Mouse (Mus musculus): Measurements from ENCODE around the gene Cxcl3.
"Not testable (repeated sequence)": the region's sequence is repeated elsewhere in the genome, so short reads cannot be mapped to it uniquely, and the experiment has no call there.

The Cxcl3 gene

GRCm38 (mm10) chr5:90790074-90790502 is 4.2 kb downstream of the Cxcl3 start:
- no peak for DNase-seq

- no peak for DNase-seq
Observed at GRCm38 (mm10) chr5:90794195-90794625, 8.3 kb downstream of the Cxcl3 start, which contains the start of gene Cxcl15. TSS of gene Cxcl15 (plus strand) at chr5:90794534.

GRCm38 (mm10) chr5:90795392-90795791 is 9.5 kb downstream of the Cxcl3 start:
- not testable (repeated sequence) for DNase-seq

GRCm38 (mm10) chr5:90804574-90804973 is 18.7 kb downstream of the Cxcl3 start:
- DNase-seq, result no peak

- DNase-seq, result no peak
Observed at GRCm38 (mm10) chr5:90806050-90806449, 20.1 kb downstream of the Cxcl3 start.

GRCm38 (mm10) chr5:90807176-90807950 is 21.5 kb downstream of the Cxcl3 start:
- DNase-seq, result no peak

GRCm38 (mm10) chr5:90819756-90820155 is 33.9 kb downstream of the Cxcl3 start:
- no peak for DNase-seq

- DNase-seq, result no peak
Observed at GRCm38 (mm10) chr5:90832145-90832767, 46.4 kb downstream of the Cxcl3 start.

- no peak for DNase-seq
Observed at GRCm38 (mm10) chr5:90832768-90833388, 47.0 kb downstream of the Cxcl3 start.

- DNase-seq, result no peak
Observed at GRCm38 (mm10) chr5:90834436-90834835, 48.5 kb downstream of the Cxcl3 start.

GRCm38 (mm10) chr5:90838582-90838981 is 52.7 kb downstream of the Cxcl3 start:
- no peak for DNase-seq

All from liver (tissue).